Mouse (Mus musculus) CH12.LX (cell line): ENCODE results near the gene Zdhhc18.

ENCODE experiments used
- CTCF ChIP-seq, 2 experiments: IDR thresholded peaks in 1 of 2; conservative IDR thresholded peaks in 1 of 2; 2 replicates each; pipeline ENCODE4 v1.5.1; 2011 to 2012; ENCODE audit warnings: low read depth in 2 of 2, low read length in 2 of 2, improper control_type of control experiment in 1 of 2, inconsistent platforms in 1 of 2, mild to moderate bottlenecking in 1 of 2, moderate library complexity in 1 of 2
- E2F4 ChIP-seq: IDR thresholded peaks from 2 replicates; pipeline ENCODE4 v1.6.1; 2011; ENCODE audit warnings: low read depth, low read length, improper control_type of control experiment; ENCODE audit not compliant: insufficient replicate concordance
- SMC3 ChIP-seq: IDR thresholded peaks from 2 replicates; pipeline ENCODE4 v1.6.1; 2011; ENCODE audit warnings: low read depth, low read length, improper control_type of control experiment
- TBP ChIP-seq: conservative IDR thresholded peaks from 2 replicates; pipeline ENCODE4 v1.6.1; 2011; ENCODE audit warnings: low read depth, low read length, improper control_type of control experiment

DNA sequence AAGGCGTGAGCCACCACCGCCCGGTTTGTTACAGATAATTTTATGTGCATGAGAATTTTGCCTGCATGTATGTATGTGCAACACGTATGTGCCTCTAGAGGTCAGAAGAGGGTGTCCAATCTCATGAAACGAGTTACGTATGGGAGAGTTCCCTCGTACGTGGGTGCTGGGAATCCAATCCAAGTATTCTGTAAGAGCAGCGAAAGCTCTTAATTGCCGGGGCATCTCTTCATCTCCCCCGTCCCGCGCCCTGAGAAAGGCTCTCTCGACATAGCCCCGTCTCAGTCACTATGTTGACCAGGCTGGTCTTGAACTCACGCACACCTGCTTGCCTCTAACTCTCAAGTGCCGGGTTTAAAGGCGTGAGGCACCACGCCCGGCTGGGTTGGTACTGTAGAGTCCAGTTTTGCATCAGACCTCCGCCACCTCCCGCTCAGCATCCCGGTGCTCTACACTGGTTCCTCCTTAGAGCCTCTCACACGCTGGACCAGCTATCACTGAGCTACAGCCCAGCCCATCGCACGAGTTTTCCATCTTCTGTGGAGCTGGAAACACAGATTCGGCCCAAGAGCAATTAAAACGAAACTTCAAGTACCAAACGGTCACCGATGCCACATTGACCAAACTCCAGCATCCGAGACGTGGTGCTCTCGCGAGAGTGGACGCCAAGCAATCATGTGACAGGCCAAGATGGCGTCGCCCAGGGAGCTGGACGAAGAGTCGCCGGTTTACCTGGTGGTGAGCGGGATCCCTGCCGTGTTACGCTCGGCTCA is 75.7 kb downstream of the Zdhhc18 start, which contains the start of gene Gpatch3:
- TF ChIP-seq CTCF (conservative IDR thresholded peaks at IDR 0.05 in 1 of 2, IDR thresholded peaks at IDR 0.05 in 1 of 2; ENCODE audit: low read depth in 2 of 2, low read length in 2 of 2): peak; percentile 19 to 34; a peak in 3 of 4 replicates
- TF ChIP-seq SMC3: no peak
- TF ChIP-seq E2F4: no peak
- TF ChIP-seq TBP: peak; percentile 90
